Mouse (Mus musculus) cerebellum, postnatal 10 days (tissue): ENCODE measurements around the gene Efcab7.

Experiments
- DNase-seq, 2 experiments: peaks; one replicate each; pipeline ENCODE4 v3.0.0; 2021; ENCODE audit warnings: mixed read lengths in 2 of 2

Efcab7 gene

GRCm38 (mm10) chr4:99829094-99830073 lies at the start of gene Efcab7:
Gene Efcab7, plus strand, starts transcription at chr4:99829198.
- peak; percentile 89 to 91 for DNase-seq

DNA sequence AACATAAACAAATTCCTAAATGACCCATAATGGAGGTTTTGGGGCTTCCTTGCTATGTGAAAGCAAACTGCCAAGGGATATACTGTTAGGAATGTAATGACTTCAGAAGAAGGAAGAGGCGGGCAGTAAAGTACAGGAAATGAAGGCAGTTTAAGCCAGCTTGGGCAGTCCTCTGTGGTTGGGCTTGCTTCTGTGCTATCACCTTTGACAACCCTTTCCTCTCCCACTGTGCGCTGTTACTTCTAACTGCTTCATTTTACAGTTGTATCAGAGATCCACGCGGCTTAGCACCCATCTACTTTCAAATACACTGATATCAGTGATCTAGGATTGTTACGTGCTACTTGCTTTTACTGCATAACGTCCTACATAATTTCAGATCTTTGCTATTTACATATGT lies 36.6 kb upstream of the Efcab7 start:
- no peak for DNase-seq

GRCm38 (mm10) chr4:99816697-99817460 lies 12.1 kb upstream of the Efcab7 start:
- DNase-seq: no peak

DNA sequence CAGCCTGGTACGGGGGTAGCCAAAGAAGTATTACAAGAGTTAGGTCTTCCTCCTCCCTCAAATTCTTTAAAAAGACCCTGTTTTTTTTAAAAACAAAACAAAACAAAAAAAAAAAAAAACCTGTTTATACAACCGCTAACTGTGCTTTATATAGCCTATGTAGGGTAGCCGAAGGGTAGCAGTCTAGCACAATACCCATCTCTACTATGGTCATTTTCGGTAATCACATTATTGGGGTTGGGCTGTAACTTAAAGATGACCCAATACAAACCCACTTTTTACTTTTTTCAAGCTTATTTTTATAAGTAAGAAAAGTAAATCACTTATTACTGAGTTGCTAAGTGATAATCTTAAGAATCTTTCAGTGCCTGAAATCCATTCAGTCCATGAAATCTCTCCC lies 661 bp upstream of the Efcab7 start:
- DNase-seq: no peak

GRCm38 (mm10) chr4:99828739-99829093 lies 282 bp upstream of the Efcab7 start:
- DNase-seq: no peak

DNA sequence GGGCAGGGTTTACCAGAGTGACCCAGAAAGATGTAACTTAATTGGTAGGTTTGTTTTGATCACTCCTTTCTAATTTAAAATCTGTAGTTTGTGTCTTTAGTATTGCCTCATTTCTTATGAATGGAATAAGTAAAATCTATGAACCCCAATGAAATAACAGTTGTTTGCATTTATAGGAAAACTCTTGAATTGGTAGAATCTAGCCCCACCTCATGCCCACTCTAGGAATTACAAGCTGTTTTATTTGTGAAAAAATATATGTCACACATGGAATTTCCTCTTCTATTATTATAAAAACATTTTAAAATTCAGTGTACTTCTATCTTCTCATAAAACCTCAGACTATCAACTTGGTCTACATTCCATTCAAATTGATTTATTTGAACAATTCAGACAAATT lies 52.9 kb downstream of the Efcab7 start:
- DNase-seq: peak; percentile 47 to 64

GRCm38 (mm10) chr4:99882405-99882804 lies 53.4 kb downstream of the Efcab7 start:
- DNase-seq: peak in 1 of 2 experiments; percentile 6

- DNase-seq: peak in 1 of 2 experiments; percentile 66
These were observed 85.0 kb downstream of the Efcab7 start for GRCm38 (mm10) chr4:99913894-99914451.

DNA sequence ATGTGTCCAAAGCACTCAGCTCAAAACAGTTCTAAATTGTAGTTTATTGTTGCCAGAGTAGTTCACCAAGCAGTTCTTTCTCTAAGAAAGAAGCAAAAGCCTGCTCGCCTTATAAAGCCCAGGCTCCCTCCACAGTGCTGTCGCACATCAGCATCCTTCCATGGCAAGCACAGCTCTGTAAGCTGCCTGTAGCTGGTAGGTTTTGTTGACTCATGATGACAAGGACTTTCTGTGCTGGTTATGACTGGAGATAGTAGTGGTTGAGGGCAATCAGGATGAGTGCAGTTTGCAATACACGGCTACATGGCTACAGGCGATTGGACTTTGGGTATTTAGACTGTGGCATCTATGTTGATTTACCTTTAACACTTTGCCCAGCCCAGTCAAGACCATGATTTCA lies 97.4 kb downstream of the Efcab7 start:
- DNase-seq: no peak

- DNase-seq: no peak
These were observed 99.5 kb downstream of the Efcab7 start for GRCm38 (mm10) chr4:99928521-99928920.

GRCm38 (mm10) chr4:99929149-99929612 lies 100.2 kb downstream of the Efcab7 start, which contains the start of gene Pgm1:
Gene Pgm1, plus strand, starts transcription at chr4:99929414.
- peak; percentile 89 to 92 for DNase-seq

GRCm38 (mm10) chr4:99929613-99930517 lies 100.9 kb downstream of the Efcab7 start, which contains the start of gene Itgb3bp:
Gene Itgb3bp, minus strand, starts transcription at chr4:99929813.
- DNase-seq: peak; percentile 91 to 92

GRCm38 (mm10) chr4:99930518-99931239 lies 101.7 kb downstream of the Efcab7 start:
- peak in 1 of 2 experiments; percentile 32 for DNase-seq

DNA sequence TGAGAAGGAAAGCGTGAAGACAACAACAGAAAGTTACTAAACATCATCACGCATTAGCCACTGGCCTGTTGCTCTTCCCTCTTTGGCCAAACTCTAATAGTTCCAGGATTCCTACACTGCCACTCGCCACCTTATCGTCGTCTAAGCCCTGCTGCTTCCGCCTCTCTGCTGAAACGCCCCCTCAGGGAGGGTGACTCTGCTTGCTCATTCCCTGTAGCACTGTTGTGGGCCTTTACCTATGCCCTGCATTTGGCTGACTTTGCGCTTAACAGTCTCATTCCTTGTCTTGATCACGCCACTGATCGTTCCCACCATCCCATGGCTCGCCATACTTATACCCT lies 102.2 kb downstream of the Efcab7 start:
- no peak for DNase-seq

DNA sequence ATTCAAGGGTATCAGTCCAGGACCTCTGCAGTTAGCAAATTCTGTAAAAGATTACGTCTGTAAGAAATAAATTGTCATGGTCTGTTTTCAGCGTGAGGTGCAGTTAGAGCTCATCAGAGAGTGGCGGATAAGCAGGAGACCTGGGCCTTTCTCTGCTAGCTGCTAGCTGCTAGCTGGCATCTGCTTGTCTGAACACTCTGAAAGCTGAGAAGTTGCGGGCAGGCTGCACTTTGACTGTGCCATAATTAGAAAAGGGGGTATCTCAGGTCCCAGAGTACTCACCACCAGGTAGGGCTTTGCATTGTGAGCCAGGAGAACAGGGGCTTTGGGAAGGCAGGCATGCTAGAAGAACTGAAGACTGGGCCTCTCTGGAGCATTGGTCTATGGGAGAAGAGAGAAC lies 102.8 kb downstream of the Efcab7 start:
- DNase-seq: no peak

GRCm38 (mm10) chr4:99934859-99935258 lies 105.9 kb downstream of the Efcab7 start:
- DNase-seq: peak; percentile 42 to 47

DNA sequence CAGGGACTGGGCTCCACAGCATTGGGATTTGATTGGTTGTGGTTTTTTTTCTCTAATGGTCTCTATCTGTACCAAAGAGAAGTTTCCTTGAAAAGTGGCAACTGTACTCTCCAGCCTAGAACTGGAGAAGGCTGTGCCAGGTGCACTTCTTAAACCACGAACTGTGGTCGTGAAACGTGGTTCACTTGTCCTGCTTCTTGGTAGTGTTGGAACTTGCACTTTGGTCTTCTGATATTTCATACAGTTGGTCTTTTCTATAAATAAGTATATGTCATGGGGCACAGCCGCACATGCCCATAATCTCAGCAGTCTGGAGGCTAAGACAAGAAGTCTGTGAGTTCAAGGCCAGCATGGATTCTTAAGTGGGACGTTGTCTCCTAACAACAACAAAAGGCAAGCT lies 107.3 kb downstream of the Efcab7 start:
- no peak for DNase-seq

GRCm38 (mm10) chr4:99939711-99940505 lies 110.9 kb downstream of the Efcab7 start:
- DNase-seq: peak; percentile 66 to 68

GRCm38 (mm10) chr4:99941655-99942414 lies 112.8 kb downstream of the Efcab7 start:
- peak; percentile 42 to 55 for DNase-seq

DNA sequence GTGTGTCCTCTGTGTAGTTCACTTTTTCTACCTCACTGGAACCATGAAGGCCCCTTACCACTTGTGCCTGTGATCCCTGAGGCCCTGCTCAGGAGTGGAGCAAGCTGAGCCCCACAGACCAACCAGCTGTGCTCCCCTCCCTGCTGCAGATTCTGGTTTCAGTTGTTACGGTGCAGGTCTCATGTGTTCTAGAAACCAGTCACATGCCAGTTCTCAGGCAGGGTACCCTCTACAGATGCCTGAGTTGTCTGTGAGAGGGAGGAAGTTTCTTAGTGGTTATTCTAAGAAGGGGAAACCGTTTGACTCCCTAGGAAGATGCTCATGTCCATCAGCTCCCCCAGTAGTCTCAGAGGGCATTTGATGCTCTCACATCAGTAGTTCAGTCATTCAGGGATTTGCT lies 115.6 kb downstream of the Efcab7 start:
- no peak for DNase-seq
